Mouse (Mus musculus) heart, embryonic 12.5 days (tissue): ENCODE measurements around the gene Rergl. TPM values are rescaled to one million over a fixed set of nuclear protein-coding genes. Genes with fewer than 3 reads are reported as not detected.

Experiments used
- polyA plus RNA-seq: library from polyadenylated mRNA; unstranded; fragments of >200 nt; fragmentation: Nextera tagmentation; extraction: Ambion mirVana; gene quantifications from 2 replicates; pipeline ENCODE4 v1.2.1, GENCODE M21; 2016

Gene Rergl
- polyA plus RNA-seq, 1 experiment from 2014 or later = not detected

Other genes starting within 250 kb of the Rergl start
- 0.63 and 0.87 TPM in 2 replicates for gene Pik3c2g, start 85.2 kb upstream of the Rergl start, polyA plus RNA-seq